Mouse (Mus musculus) liver, embryonic 13.5 days (tissue): Measurements from ENCODE around the gene Stra8. TPM values are rescaled to one million over a fixed set of nuclear protein-coding genes. Genes with fewer than 3 reads are reported as not detected.

Experiments
- ATAC-seq: fragments of 200-750 bp; cut with Nextera tagmentation; 2 replicates; pipeline ENCODE4 v1.8.0; 2017; ENCODE audit warnings: low read depth, mild to moderate bottlenecking, moderate number of reproducible peaks, moderate library complexity
- DNase-seq: peaks from one replicate; pipeline ENCODE4 v3.0.0; 2022
- H3K27ac ChIP-seq: fragments of 300-500 bp; sonication (generic); 2 replicates; pipeline ENCODE4 v1.5.1; 2015; ENCODE audit warnings: moderate library complexity, mild to moderate bottlenecking, inconsistent platforms
- H3K27me3 ChIP-seq: fragments of 300-500 bp; sonication (generic); 2 replicates; pipeline ENCODE4 v1.6.1; 2015; ENCODE audit warnings: mild to moderate bottlenecking, inconsistent platforms
- H3K36me3 ChIP-seq: fragments of 300-500 bp; sonication (generic); 2 replicates; pipeline ENCODE4 v1.6.1; 2015; ENCODE audit warnings: mild to moderate bottlenecking, inconsistent platforms
- H3K4me1 ChIP-seq: fragments of 300-500 bp; sonication (generic); replicated peaks from 2 replicates; pipeline ENCODE4 v1.6.1; 2015; ENCODE audit warnings: inconsistent platforms
- H3K4me2 ChIP-seq: fragments of 300-500 bp; sonication (generic); 2 replicates; pipeline ENCODE4 v1.6.1; 2015; ENCODE audit warnings: inconsistent platforms, mild to moderate bottlenecking, moderate library complexity
- H3K4me3 ChIP-seq: fragments of 300-500 bp; sonication (generic); replicated peaks from 2 replicates; pipeline ENCODE4 v1.5.1; 2015; ENCODE audit warnings: mild to moderate bottlenecking, inconsistent platforms
- H3K9ac ChIP-seq: fragments of 300-500 bp; sonication (generic); 2 replicates; pipeline ENCODE4 v1.6.1; 2015; ENCODE audit warnings: mild to moderate bottlenecking, inconsistent platforms
- H3K9me3 ChIP-seq: fragments of 300-500 bp; sonication (generic); replicated peaks from 2 replicates; pipeline ENCODE4 v1.6.1; 2016; ENCODE audit warnings: inconsistent platforms
- WGBS: fragments of 180-500 bp; shearing (Covaris S2); methylation state at CpG from one replicate; pipeline ENCODE4 v1.1.7; 2015; ENCODE audit not compliant: insufficient replicate concordance; 5-methylcytosine and 5-hydroxymethylcytosine counted together
- polyA plus RNA-seq: library from polyadenylated mRNA; unstranded; fragments of >200 nt; fragmentation: Nextera tagmentation; extraction: Ambion mirVana; gene quantifications from 2 replicates; pipeline ENCODE4 v1.2.1, GENCODE M21; 2015

Stra8 gene
- polyA plus RNA-seq, 1 experiment from 2014 or later = not detected

DNA sequence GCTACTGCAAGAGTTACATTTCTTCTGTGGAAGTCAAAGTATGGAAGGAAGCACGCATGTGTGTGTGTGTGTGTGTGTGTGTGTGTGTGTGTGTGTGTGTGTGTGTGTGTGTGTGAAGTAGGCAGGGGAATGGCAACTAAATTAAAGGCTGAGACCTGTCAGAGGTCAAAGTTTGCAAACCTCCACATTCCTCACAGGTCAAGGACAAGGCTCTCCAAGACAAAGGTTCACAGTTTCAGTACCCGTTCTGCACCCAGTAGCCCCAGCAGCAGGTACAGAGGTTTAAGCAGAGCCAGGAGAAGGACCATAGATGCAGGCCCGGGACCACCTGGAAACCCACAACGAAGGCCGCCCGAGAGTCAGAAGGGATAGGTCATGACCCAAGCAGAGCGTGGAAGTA is 817 bp upstream of the Stra8 start:
- Histone ChIP-seq H3K4me2 (no peak overlapping the region), H3K4me1 (peaks cover 16% of the 10 kb centered on the region), H3K36me3 (no peaks in the 10 kb centered on the region), H3K9ac (no peak overlapping the region), H3K4me3 (no peak overlapping the region), H3K27me3 (no peaks in the 10 kb centered on the region), H3K9me3 (no peaks in the 10 kb centered on the region), H3K27ac (no peak overlapping the region)
- whole genome bisulfite sequencing = 75% methylated on average over 7 of the region's 7 CpGs
- no peak for DNase-seq
- no peak for ATAC-seq

DNA sequence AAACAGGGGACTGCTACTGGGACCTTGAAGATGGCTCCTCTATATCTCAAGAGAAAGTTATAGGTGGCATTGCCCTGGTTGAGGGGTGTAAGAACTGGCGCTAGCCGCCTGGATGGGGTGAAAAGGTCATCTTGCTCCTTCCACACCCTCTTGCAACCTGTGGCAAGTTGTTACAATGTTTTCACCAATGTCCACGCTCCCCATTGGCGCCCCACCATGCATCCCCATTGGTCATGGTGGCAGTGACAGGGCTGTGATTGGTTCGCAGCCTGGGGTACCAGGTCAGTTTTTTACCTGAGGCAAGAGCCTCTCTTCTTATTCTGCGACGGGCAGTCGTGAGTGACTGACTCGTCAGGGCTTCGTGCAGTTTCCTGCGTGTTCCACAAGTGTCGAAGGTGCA is 668 bp downstream of the Stra8 start:
- ATAC-seq (no peak), DNase-seq (no peak)
- no peak overlapping the region for H3K4me2 ChIP-seq
- no peaks in the 10 kb centered on the region for H3K36me3 ChIP-seq
- H3K9ac ChIP-seq = no peak overlapping the region
- H3K27me3 ChIP-seq = no peaks in the 10 kb centered on the region
- H3K4me3 ChIP-seq = no peak overlapping the region
- no peaks in the 10 kb centered on the region for H3K9me3 ChIP-seq
- WGBS = 85% methylated on average over 12 of the region's 12 CpGs
- H3K4me1 ChIP-seq = peaks cover 11% of the 10 kb centered on the region
- H3K27ac ChIP-seq = no peak overlapping the region

DNA sequence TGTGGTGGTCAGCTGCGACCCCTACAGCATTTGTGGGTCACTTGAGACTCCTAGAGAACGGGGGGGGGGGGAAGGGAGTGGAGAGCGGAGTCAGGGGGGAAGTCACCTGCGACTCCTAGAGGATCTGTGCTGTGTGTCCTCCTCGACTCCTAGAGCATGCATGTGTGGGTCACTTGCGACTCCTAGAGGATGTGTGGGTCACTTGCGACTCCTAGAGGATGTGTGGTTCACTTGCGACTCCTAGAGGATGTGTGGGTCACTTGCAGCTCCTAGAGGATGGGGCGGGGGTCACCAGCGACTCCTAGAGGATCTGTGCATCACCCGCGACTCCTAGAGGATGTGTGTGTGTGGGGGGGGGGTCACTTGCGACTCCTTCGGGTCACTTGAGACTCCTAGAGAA is 2.0 kb downstream of the Stra8 start:
- no peak overlapping the region for H3K4me2 ChIP-seq
- DNase-seq (peak; percentile 41), ATAC-seq (peak; percentile 49; the same call in 1 of the 2 replicates)
- 37% methylated on average over 14 of the region's 14 CpGs for WGBS
- H3K4me1 ChIP-seq = peaks cover 7% of the 10 kb centered on the region
- H3K27me3 ChIP-seq = no peaks in the 10 kb centered on the region
- H3K27ac ChIP-seq = no peak overlapping the region
- no peak overlapping the region for H3K9ac ChIP-seq
- no peaks in the 10 kb centered on the region for H3K9me3 ChIP-seq
- H3K4me3 ChIP-seq = no peak overlapping the region
- no peaks in the 10 kb centered on the region for H3K36me3 ChIP-seq

DNA sequence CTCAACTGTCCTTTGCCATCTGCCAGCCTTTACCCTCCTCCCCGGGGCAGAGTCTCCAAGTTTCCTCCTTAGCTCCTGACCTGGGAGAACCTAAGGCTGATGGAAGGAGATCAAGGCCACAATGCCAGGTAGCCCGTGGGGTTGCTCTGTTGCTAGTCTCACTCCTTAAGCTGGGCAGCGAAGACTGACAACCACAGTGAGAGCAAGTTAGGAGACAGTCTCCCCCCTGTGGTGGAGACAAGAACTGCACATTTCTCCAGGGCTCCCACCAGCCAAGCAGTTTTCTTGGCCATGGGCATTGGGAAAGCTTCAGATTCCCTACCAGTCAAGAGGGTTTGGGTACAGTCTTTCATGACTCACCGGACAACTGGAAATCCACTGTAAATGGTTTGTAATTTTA is 7.2 kb downstream of the Stra8 start:
- H3K4me3 ChIP-seq = no peak overlapping the region
- no peaks in the 10 kb centered on the region for H3K4me1 ChIP-seq
- H3K27me3 ChIP-seq = no peaks in the 10 kb centered on the region
- H3K9ac ChIP-seq = no peak overlapping the region
- H3K27ac ChIP-seq = no peak overlapping the region
- no peak overlapping the region for H3K4me2 ChIP-seq
- ATAC-seq (no peak), DNase-seq (peak; percentile 38)
- no peaks in the 10 kb centered on the region for H3K9me3 ChIP-seq
- no peaks in the 10 kb centered on the region for H3K36me3 ChIP-seq
- 29% methylated on average over 4 of the region's 4 CpGs for WGBS

DNA sequence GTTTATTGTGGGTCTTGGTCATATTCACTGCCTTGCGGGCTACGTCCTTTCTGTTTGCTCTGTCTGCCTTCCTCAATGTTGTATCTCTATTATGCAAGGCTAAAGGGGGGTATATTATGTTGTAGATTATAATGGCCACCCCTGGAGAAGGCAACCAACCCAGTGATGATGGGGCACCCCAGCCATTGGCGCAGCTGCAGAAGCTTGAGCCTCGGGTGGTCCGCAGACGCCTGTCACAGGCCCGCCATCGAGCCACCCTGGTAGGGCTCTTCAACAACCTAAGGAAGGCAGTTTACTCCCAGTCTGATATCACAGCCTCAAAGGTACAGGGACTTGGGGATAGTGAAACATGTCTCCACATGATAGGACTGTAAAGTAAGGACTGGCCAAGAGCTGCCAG is 7.6 kb downstream of the Stra8 start:
- H3K4me1 ChIP-seq = no peaks in the 10 kb centered on the region
- H3K9ac ChIP-seq = no peak overlapping the region
- H3K27me3 ChIP-seq = no peaks in the 10 kb centered on the region
- H3K4me3 ChIP-seq = no peak overlapping the region
- WGBS = 92% methylated on average over 8 of the region's 8 CpGs
- no peaks in the 10 kb centered on the region for H3K36me3 ChIP-seq
- H3K9me3 ChIP-seq = no peaks in the 10 kb centered on the region
- no peak for DNase-seq
- H3K4me2 ChIP-seq = no peak overlapping the region
- no peak for ATAC-seq
- no peak overlapping the region for H3K27ac ChIP-seq

DNA sequence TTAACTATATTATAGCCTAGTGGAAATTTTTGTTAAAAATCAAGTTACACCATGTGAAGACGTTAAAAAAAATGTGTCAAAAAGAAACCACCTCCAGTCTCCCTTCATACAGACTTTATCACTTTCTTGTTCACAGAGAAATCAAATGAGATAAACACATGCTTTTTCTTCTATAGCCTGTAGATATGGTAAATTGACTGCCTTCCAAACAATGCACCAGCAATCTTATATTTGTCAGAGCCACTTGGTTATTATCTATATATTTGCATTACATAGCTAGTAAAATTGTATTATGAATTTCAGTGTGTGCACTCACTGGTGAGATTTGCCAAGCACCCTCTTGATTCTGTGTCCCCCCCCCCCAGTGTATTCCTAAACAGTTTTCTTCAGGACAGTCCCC is 12.7 kb downstream of the Stra8 start:
- Histone ChIP-seq H3K9me3 (no peaks in the 10 kb centered on the region), H3K27me3 (no peaks in the 10 kb centered on the region), H3K36me3 (no peaks in the 10 kb centered on the region), H3K9ac (no peak overlapping the region), H3K4me1 (no peaks in the 10 kb centered on the region), H3K27ac (no peak overlapping the region), H3K4me2 (no peak overlapping the region), H3K4me3 (no peak overlapping the region)
- WGBS = 58% methylated on average over 1 of the region's 1 CpGs
- no peak for ATAC-seq
- DNase-seq = no peak

DNA sequence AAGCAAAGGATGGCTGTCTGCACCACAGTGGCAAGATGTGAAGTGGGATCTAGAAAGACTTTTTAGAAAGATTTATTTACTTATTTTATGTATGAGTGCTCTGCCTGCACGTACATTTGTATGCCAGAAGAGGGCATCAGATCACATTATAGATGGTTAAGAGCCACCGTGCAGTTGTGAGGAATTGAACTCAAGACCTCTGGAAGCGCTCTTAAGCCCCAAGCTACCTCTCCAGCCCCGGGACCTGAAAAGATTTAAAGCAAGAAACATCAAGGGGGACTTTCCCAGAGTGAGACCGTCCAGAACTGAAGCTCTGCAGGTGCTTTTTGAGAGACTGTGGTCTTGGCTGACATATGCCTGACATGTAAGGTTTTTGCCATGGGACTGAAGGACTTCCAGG is 16.8 kb downstream of the Stra8 start:
- WGBS = 54% methylated on average over 5 of the region's 5 CpGs
- peaks cover 13% of the 10 kb centered on the region for H3K4me1 ChIP-seq

DNA sequence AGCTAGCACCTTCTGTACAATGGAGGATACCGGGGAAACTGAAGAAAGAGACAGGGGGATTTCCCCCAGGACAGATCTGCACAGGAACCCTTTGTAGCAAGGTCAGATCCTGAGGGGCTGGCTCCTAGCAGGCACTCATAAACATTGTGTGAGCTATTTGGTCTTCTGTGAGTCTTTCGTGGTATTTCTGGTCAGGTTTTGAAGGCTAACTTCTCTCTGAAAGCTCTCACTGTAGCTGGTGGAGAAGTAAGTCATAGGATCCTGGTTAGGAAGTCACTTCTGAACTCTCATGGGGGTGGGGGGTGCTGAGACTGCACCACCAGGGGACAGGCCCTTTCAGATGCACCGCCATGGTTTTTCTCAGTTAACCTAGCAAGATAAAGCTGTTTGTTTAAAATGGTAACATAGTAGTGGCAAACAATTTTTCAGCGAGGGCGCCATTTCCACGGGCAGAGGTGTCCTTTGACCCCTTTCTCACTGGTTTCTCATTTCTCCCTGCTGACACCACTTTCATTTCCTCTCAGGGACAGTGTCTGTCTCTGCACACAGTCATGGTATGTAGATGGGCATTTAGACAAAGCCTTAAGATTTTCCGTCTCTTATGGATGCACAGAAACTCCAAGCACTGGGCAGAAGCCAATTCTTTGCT is 18.4 kb downstream of the Stra8 start:
- no peaks in the 10 kb centered on the region for H3K27me3 ChIP-seq
- H3K27ac ChIP-seq = no peak overlapping the region
- no peaks in the 10 kb centered on the region for H3K9me3 ChIP-seq
- H3K9ac ChIP-seq = no peak overlapping the region
- no peak overlapping the region for H3K4me2 ChIP-seq
- H3K4me1 ChIP-seq = peaks cover 13% of the 10 kb centered on the region
- 46% methylated on average over 7 of the region's 7 CpGs for WGBS
- no peaks in the 10 kb centered on the region for H3K36me3 ChIP-seq
- DNase-seq (no peak), ATAC-seq (no peak)
- H3K4me3 ChIP-seq = no peak overlapping the region

More for the DNA sequence above, 16.8 kb downstream of the Stra8 start:
- Histone ChIP-seq H3K27me3 (no peaks in the 10 kb centered on the region), H3K9me3 (no peaks in the 10 kb centered on the region), H3K4me3 (no peak overlapping the region), H3K9ac (no peak overlapping the region), H3K36me3 (no peaks in the 10 kb centered on the region), H3K4me2 (no peak overlapping the region), H3K27ac (no peak overlapping the region)
- DNase-seq (no peak), ATAC-seq (no peak)

DNA sequence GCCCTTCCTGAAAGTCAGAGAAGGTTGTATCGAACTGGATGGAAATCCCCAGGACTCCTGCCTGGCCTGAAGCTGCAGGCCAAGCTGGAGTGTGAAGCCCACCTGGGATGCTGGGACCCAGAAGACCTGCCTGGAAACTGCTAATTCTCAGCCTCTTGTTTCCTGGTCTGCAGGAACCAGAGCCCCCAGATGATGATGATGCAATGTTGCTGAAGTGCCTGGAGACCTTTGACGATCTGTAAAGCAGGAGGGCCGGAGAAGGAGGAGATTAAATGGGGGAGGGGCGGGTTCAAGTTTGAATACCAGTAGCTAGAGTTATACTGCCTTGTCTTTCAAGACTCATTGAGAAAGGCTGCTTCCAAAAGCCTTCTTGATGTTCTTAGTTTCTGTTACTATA is 19.0 kb downstream of the Stra8 start:
- Histone ChIP-seq H3K9ac (no peak overlapping the region), H3K4me1 (peaks cover 13% of the 10 kb centered on the region), H3K27ac (no peak overlapping the region), H3K9me3 (no peaks in the 10 kb centered on the region), H3K4me3 (no peak overlapping the region), H3K27me3 (no peaks in the 10 kb centered on the region), H3K4me2 (no peak overlapping the region), H3K36me3 (no peaks in the 10 kb centered on the region)
- 29% methylated on average over 4 of the region's 4 CpGs for WGBS
- DNase-seq (no peak), ATAC-seq (no peak)

DNA sequence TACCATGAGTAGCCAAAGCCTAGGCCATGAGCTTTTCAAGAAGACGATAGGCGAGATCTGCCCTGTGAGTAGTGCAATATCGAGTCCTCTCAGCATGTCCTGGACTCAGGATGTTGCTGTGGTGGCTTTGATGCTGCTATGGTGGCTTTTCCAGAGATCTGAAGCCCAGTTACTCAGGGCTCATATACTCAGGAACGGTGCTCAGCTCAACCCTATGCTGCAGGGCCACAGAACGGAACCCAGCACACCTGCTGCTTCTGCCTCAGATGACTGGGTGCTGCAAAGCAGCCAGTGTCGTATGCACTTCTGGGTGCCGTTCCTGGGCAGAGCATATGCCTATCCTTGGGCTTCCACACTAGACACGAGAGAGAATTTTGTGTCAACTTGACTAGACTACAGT is 19.5 kb downstream of the Stra8 start:
- Histone ChIP-seq H3K9ac (no peak overlapping the region), H3K9me3 (no peaks in the 10 kb centered on the region), H3K27ac (no peak overlapping the region), H3K4me3 (no peak overlapping the region), H3K4me1 (peaks cover 13% of the 10 kb centered on the region), H3K36me3 (no peaks in the 10 kb centered on the region), H3K4me2 (no peak overlapping the region), H3K27me3 (no peaks in the 10 kb centered on the region)
- 80% methylated on average over 8 of the region's 8 CpGs for WGBS
- no peak for ATAC-seq
- no peak for DNase-seq

DNA sequence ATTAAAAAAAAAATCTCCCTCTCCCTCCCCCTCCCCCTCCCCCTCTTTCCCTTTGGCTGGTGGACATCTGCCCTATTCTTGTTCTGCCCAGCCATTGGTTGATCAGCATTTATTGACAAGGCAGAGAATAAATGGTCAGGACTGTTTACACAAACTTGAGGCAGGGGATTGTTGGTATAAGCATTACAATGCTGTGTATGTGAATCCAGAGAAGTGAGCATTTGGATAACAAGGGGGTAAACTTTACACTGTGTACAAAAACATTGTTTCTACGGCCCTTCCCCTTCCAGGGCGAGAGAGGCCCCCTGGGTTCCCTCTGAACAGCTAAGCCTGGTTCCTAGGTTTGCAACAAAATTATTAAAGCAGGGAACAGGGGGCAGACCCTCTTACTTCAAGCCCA is 21.5 kb downstream of the Stra8 start:
- H3K9me3 ChIP-seq = no peaks in the 10 kb centered on the region
- DNase-seq = no peak
- H3K4me3 ChIP-seq = no peak overlapping the region
- no peak overlapping the region for H3K27ac ChIP-seq
- H3K4me1 ChIP-seq = peaks cover 13% of the 10 kb centered on the region
- 67% methylated on average over 2 of the region's 2 CpGs for WGBS
- H3K27me3 ChIP-seq = no peaks in the 10 kb centered on the region
- no peak overlapping the region for H3K4me2 ChIP-seq
- ATAC-seq = no peak
- no peak overlapping the region for H3K9ac ChIP-seq
- H3K36me3 ChIP-seq = no peaks in the 10 kb centered on the region

DNA sequence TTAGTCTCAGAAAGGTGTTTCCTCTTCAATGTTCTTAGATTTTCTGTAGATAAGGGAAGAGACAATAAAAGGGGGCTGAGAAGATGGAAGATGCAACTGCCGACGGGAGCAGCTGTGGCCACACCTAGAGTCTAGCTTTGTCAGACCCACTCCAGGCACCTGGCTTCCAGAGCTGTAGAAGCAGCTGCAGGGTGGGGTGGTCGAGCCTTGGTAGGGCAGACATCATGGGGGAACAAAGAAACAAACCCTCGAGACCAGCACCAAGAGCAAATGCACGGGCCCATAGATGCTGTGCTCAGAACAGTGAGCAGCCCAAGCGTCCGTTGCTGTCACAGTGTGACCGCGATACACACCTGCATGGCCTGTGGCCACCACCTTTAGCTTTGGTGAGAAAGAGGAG is 22.5 kb downstream of the Stra8 start:
- no peak overlapping the region for H3K4me3 ChIP-seq
- H3K9me3 ChIP-seq = no peaks in the 10 kb centered on the region
- no peak for ATAC-seq
- DNase-seq = no peak
- H3K27me3 ChIP-seq = no peaks in the 10 kb centered on the region
- peaks cover 13% of the 10 kb centered on the region for H3K4me1 ChIP-seq
- no peak overlapping the region for H3K9ac ChIP-seq
- no peak overlapping the region for H3K4me2 ChIP-seq
- no peaks in the 10 kb centered on the region for H3K36me3 ChIP-seq
- 67% methylated on average over 9 of the region's 9 CpGs for WGBS
- H3K27ac ChIP-seq = no peak overlapping the region
